Mouse (Mus musculus) kidney, embryonic 16.5 days (tissue): ENCODE results near the gene Ptgds. TPM values are rescaled to one million over a fixed set of nuclear protein-coding genes. Genes with fewer than 3 reads are reported as not detected.

Experiments
- ATAC-seq: fragments of 200-750 bp; cut with Nextera tagmentation; 2 replicates; pipeline ENCODE4 v1.8.0; 2017; ENCODE audit warnings: moderate TSS enrichment; ENCODE audit not compliant: low FRiP score, low TSS enrichment
- H3K27ac ChIP-seq: fragments of 300-500 bp; sonication (generic); 2 replicates; pipeline ENCODE4 v1.5.1; 2014; ENCODE audit warnings: low read length
- H3K27me3 ChIP-seq: fragments of 300-500 bp; sonication (generic); 2 replicates; pipeline ENCODE4 v1.6.1; 2014; ENCODE audit warnings: low read length, control low read depth, mixed read lengths; ENCODE audit not compliant: insufficient read depth
- H3K36me3 ChIP-seq: fragments of 300-500 bp; sonication (generic); 2 replicates; pipeline ENCODE4 v1.6.1; 2014; ENCODE audit warnings: low read length, control low read depth, mixed read lengths; ENCODE audit not compliant: insufficient read depth
- H3K4me1 ChIP-seq: fragments of 300-500 bp; sonication (generic); 2 replicates; pipeline ENCODE4 v1.6.1; 2014; ENCODE audit warnings: low read length, control low read depth, mixed read lengths; ENCODE audit not compliant: insufficient read depth
- H3K4me2 ChIP-seq: fragments of 300-500 bp; sonication (generic); replicated peaks from 2 replicates; pipeline ENCODE4 v1.6.1; 2014; ENCODE audit warnings: low read depth, low read length
- H3K4me3 ChIP-seq: fragments of 300-500 bp; sonication (generic); 2 replicates; pipeline ENCODE4 v1.5.1; 2014; ENCODE audit warnings: mild to moderate bottlenecking, low read length
- H3K9ac ChIP-seq: fragments of 300-500 bp; sonication (generic); replicated peaks from 2 replicates; pipeline ENCODE4 v1.6.1; 2014; ENCODE audit warnings: low read length
- H3K9me3 ChIP-seq: fragments of 300-500 bp; sonication (generic); 2 replicates; pipeline ENCODE4 v1.6.1; 2016; ENCODE audit warnings: low read length, control low read depth
- WGBS: fragments of 180-500 bp; shearing (Covaris S2); extraction: QIAGEN DNeasy Blood & Tissue Kit; methylation state at CpG from one replicate; pipeline ENCODE4 v1.1.7; 2014; 5-methylcytosine and 5-hydroxymethylcytosine counted together
- microRNA-seq: library from miRNA; unstranded; fragments of <30 nt; microRNA quantifications from one replicate; pipeline ENCODE4, GENCODE M21; 2016
- polyA plus RNA-seq: library from polyadenylated mRNA; unstranded; fragments of >200 nt; fragmentation: Nextera tagmentation; extraction: Ambion mirVana; gene quantifications from 2 replicates; pipeline ENCODE4 v1.2.1, GENCODE M21; 2015

Gene Ptgds
- polyA plus RNA-seq, 1 experiment from 2014 or later: 4.7 TPM

GRCm38 (mm10) chr2:25421896-25422295 is 48.0 kb downstream of the Ptgds start:
- no peaks in the 10 kb centered on the region for H3K4me1 ChIP-seq
- 22% methylated on average over 3 of the region's 3 CpGs for WGBS
- ATAC-seq: peak; percentile 44; the same call in 1 of the 2 replicates
- no peak overlapping the region for H3K27ac ChIP-seq
- no peaks in the 10 kb centered on the region for H3K36me3 ChIP-seq
- H3K9me3 ChIP-seq: no peaks in the 10 kb centered on the region
- no peak overlapping the region for H3K9ac ChIP-seq
- H3K4me2 ChIP-seq: no peak overlapping the region
- no peak overlapping the region for H3K4me3 ChIP-seq
- H3K27me3 ChIP-seq: peaks cover 12% of the 10 kb centered on the region; the same call in 1 of the 2 replicates

- Histone ChIP-seq H3K4me3 (no peak overlapping the region), H3K27ac (no peak overlapping the region), H3K4me1 (no peaks in the 10 kb centered on the region), H3K36me3 (no peaks in the 10 kb centered on the region), H3K9me3 (no peaks in the 10 kb centered on the region), H3K4me2 (no peak overlapping the region), H3K27me3 (no peaks in the 10 kb centered on the region), H3K9ac (no peak overlapping the region)
- 29% methylated on average over 3 of the region's 3 CpGs for WGBS
- no peak for ATAC-seq
Observed at GRCm38 (mm10) chr2:25417426-25417825, 52.4 kb downstream of the Ptgds start.

Small RNAs within 50 kb of the gene (microRNA-seq; reads per million reads assigned to microRNA genes)
- not detected for gene Mir3087

Other genes with a start within 250 kb of the Ptgds start
- gene Tubb4b, start 245.3 kb downstream of the Ptgds start, polyA plus RNA-seq: 627 and 671 TPM in 2 replicates
- 1.9 and 2.0 TPM in 2 replicates for gene Slc34a3, start 235.7 kb downstream of the Ptgds start, polyA plus RNA-seq
- 0.55 and 0.69 TPM in 2 replicates for gene Rnf224, start 233.3 kb downstream of the Ptgds start, polyA plus RNA-seq
- gene Rnf208, start 227.8 kb downstream of the Ptgds start, polyA plus RNA-seq: 24.0 and 26.3 TPM in 2 replicates
- 0.21 and 0.30 TPM in 2 replicates for gene Cysrt1, start 227.6 kb downstream of the Ptgds start, polyA plus RNA-seq
- gene AL732309.1, start 223.2 kb downstream of the Ptgds start, polyA plus RNA-seq: 6.1 and 7.0 TPM in 2 replicates
- 24.8 and 25.6 TPM in 2 replicates for gene Tmem203, start 214.6 kb downstream of the Ptgds start, polyA plus RNA-seq
- 12.0 and 12.1 TPM in 2 replicates for gene Tprn, start 207.4 kb downstream of the Ptgds start, polyA plus RNA-seq
- gene Ssna1, start 197.6 kb downstream of the Ptgds start, polyA plus RNA-seq: 209 and 211 TPM in 2 replicates
- gene Anapc2, start 197.6 kb downstream of the Ptgds start, polyA plus RNA-seq: 146 and 152 TPM in 2 replicates
- not detected in 2 replicates for gene Tmem210, start 181.9 kb downstream of the Ptgds start, polyA plus RNA-seq
- gene Lrrc26, start 180.1 kb downstream of the Ptgds start, polyA plus RNA-seq: not detected in 2 replicates
- 0.22 and 0.60 TPM in 2 replicates for gene Grin1, start 150.9 kb downstream of the Ptgds start, polyA plus RNA-seq
- gene Man1b1, start 137.7 kb downstream of the Ptgds start, polyA plus RNA-seq: 53.7 and 57.5 TPM in 2 replicates
- gene Dpp7, start 113.7 kb downstream of the Ptgds start, polyA plus RNA-seq: 32.8 and 33.2 TPM in 2 replicates
- 38.9 and 49.2 TPM in 2 replicates for gene Uap1l1, start 104.4 kb downstream of the Ptgds start, polyA plus RNA-seq
- 39.3 and 41.2 TPM in 2 replicates for gene Sapcd2, start 97.7 kb downstream of the Ptgds start, polyA plus RNA-seq
- gene Entpd2, start 74.2 kb downstream of the Ptgds start, polyA plus RNA-seq: 5.5 and 6.4 TPM in 2 replicates
- 52.4 and 58.3 TPM in 2 replicates for gene Npdc1, start 70.7 kb downstream of the Ptgds start, polyA plus RNA-seq
- not detected in 2 replicates for gene Fut7, start 46.8 kb downstream of the Ptgds start, polyA plus RNA-seq
- gene Abca2, start 41.3 kb downstream of the Ptgds start, polyA plus RNA-seq: 12.7 and 14.3 TPM in 2 replicates
- gene Clic3, start 13.2 kb downstream of the Ptgds start, polyA plus RNA-seq: 3.9 and 8.5 TPM in 2 replicates
- gene Paxx, start 9.0 kb downstream of the Ptgds start, polyA plus RNA-seq: 33.8 and 35.9 TPM in 2 replicates
- not detected in 2 replicates for gene Lcn12, start 23.9 kb upstream of the Ptgds start, polyA plus RNA-seq
- gene Fbxw5, start 30.7 kb upstream of the Ptgds start, polyA plus RNA-seq: 105 and 115 TPM in 2 replicates
- 9.5 and 9.6 TPM in 2 replicates for gene C8g, start 31.7 kb upstream of the Ptgds start, polyA plus RNA-seq
- 40.6 and 43.6 TPM in 2 replicates for gene Traf2, start 76.9 kb upstream of the Ptgds start, polyA plus RNA-seq
- 372 and 373 TPM in 2 replicates for gene Edf1, start 87.8 kb upstream of the Ptgds start, polyA plus RNA-seq
- 12.2 and 14.7 TPM in 2 replicates for gene Mamdc4, start 104.8 kb upstream of the Ptgds start, polyA plus RNA-seq
- 193 and 206 TPM in 2 replicates for gene Phpt1, start 105.2 kb upstream of the Ptgds start, polyA plus RNA-seq
- 0.18 and 0.22 TPM in 2 replicates for gene Ajm1, start 111.7 kb upstream of the Ptgds start, polyA plus RNA-seq
- gene Rabl6, start 138.5 kb upstream of the Ptgds start, polyA plus RNA-seq: 69.8 and 73.9 TPM in 2 replicates
- gene Ccdc183, start 147.6 kb upstream of the Ptgds start, polyA plus RNA-seq: 0.27 and 0.33 TPM in 2 replicates
- 36.1 and 37.6 TPM in 2 replicates for gene Tmem141, start 152.0 kb upstream of the Ptgds start, polyA plus RNA-seq
- gene Fcna, start 158.0 kb upstream of the Ptgds start, polyA plus RNA-seq: 2.6 and 3.2 TPM in 2 replicates
- gene Lcn8, start 183.1 kb upstream of the Ptgds start, polyA plus RNA-seq: not detected in 2 replicates
- gene Lcn5, start 187.9 kb upstream of the Ptgds start, polyA plus RNA-seq: not detected in 2 replicates
- not detected in 2 replicates for gene Lcn6, start 206.7 kb upstream of the Ptgds start, polyA plus RNA-seq
- not detected in 2 replicates for gene Lcn10, start 212.7 kb upstream of the Ptgds start, polyA plus RNA-seq
- 0.24 TPM in 1 of 2 replicates, not detected in the other for gene Obp2a, start 230.0 kb upstream of the Ptgds start, polyA plus RNA-seq
- 89.0 and 91.6 TPM in 2 replicates for gene Bmyc, start 236.7 kb upstream of the Ptgds start, polyA plus RNA-seq